ENCODE assay signal across 26 mouse cellular contexts in the genomic region with DNA sequence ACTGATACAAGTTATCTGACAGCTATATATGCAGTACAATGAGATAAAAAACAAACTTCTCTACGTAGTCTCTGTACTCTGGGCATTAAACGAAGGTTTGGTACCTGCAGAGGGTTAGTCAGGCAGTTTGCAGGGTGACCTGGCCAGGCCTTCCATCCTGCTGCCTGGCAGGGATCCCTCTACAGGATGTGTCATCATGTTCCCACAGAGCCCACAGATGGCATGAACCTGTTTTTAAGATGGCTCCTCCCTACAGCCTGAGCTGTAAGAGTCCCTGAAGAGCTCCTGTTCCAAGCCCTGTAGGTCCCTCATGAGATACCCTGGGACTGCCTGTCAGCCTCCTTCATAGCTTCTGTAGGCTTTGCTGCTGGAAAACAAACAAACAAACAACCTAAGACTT. TPM values are rescaled to one million over a fixed set of nuclear protein-coding genes. Genes with fewer than 3 reads are reported as not detected.
DNase-seq lines count a peak whose midpoint lies in the region; ATAC-seq lines count a peak whose summit lies in the region.
"Had no signal": no experiment of that assay in that cellular context is flagged by ENCODE, and none has a peak within 500 bp of the region (broad histone marks: within the 10 kb centered on the region; RNA-seq: fewer than 3 reads in every experiment).

No protein-coding gene starts in this region.

- ATAC-seq in intestine, embryonic 15.5 days, result no peak
- ATAC-seq: forebrain, postnatal 0 days; inflammation-experienced regulatory T-cells, adult 6 months; liver, embryonic 12.5 days; midbrain, embryonic 16.5 days had no signal

- no peaks in the 10 kb centered on the region for H3K36me3 ChIP-seq in intestine, embryonic 15.5 days
- H3K36me3 ChIP-seq: forebrain, embryonic 10.5 days; heart, embryonic 13.5 days; limb, embryonic 12.5 days; liver, embryonic 12.5 days had no signal

- no peaks in the 10 kb centered on the region for H3K9me3 ChIP-seq in intestine, embryonic 15.5 days
- H3K9me3 ChIP-seq: heart, embryonic 13.5 days; liver, embryonic 12.5 days had no signal

- no peaks in the 10 kb centered on the region for H3K27me3 ChIP-seq in intestine, embryonic 15.5 days (replicated peaks)
- H3K27me3 ChIP-seq: heart, embryonic 13.5 days; limb, embryonic 12.5 days; liver, embryonic 12.5 days had no signal

- no peak overlapping the region for H3K4me3 ChIP-seq in intestine, embryonic 15.5 days (replicated peaks)
- H3K4me3 ChIP-seq: forebrain, embryonic 10.5 days; gastrocnemius, adult 2 months; heart, embryonic 13.5 days; limb, embryonic 12.5 days; liver, embryonic 12.5 days had no signal

- no peaks in the 10 kb centered on the region for H3K4me1 ChIP-seq in intestine, embryonic 15.5 days (replicated peaks)
- H3K4me1 ChIP-seq: limb, embryonic 12.5 days; liver, embryonic 12.5 days had no signal

- H3K27ac ChIP-seq in intestine, embryonic 15.5 days, result no peak overlapping the region
- H3K27ac ChIP-seq: forebrain, embryonic 10.5 days; gastrocnemius, adult 2 months; heart, embryonic 13.5 days; limb, embryonic 12.5 days; liver, embryonic 12.5 days; stomach, postnatal 0 days had no signal

- no peak overlapping the region for H3K9ac ChIP-seq in intestine, embryonic 15.5 days
- H3K9ac ChIP-seq: forebrain, postnatal 0 days; heart, embryonic 13.5 days; limb, embryonic 12.5 days; liver, embryonic 12.5 days; lung, embryonic 14.5 days had no signal

- 67% methylated on average over 2 of the region's 2 CpGs for WGBS in intestine, embryonic 15.5 days

- DNase-seq in layer of hippocampus, adult 9-11 months, result peak; percentile 23
- DNase-seq in layer of hippocampus, postnatal 36 days, result no peak
- peak; percentile 91 for DNase-seq in cerebellum, adult 11 months
- peak; percentile 98 for DNase-seq in cerebellum, adult 9-10 months
- DNase-seq in thymus, postnatal 25 days, result no peak
- no peak for DNase-seq in adipocyte (ENCODE audit: low spot score)
- DNase-seq: forebrain, postnatal 0 days; gastrocnemius, adult 2 months; kidney, adult 8-10 months; kidney, postnatal 14 days; lung, embryonic 14.5 days; lung, postnatal 36 days; right cerebral cortex, postnatal 4 days had no signal

- H3K4me2 ChIP-seq in intestine, embryonic 15.5 days (replicated peaks), result no peak overlapping the region
- H3K4me2 ChIP-seq: heart, embryonic 13.5 days; limb, embryonic 12.5 days; liver, embryonic 12.5 days; lung, embryonic 14.5 days had no signal

RNA-seq across cellular contexts. Expression of a gene that starts 29.0 kb away (rescaled TPM):
- total RNA-seq in layer of hippocampus, postnatal 36 days (2021), result 1,000 to 10,000 TPM; 1,936 to 2,126 TPM
- polyA plus RNA-seq in intestine, embryonic 15.5 days (2015; fragmentation: Nextera tagmentation; extraction: Ambion mirVana), result 8.0 and 8.7 TPM in 2 replicates
- total RNA-seq: gastrocnemius, adult 2 months; granulocyte monocyte progenitor cell, adult 5-6 weeks; heart, postnatal 25 days; megakaryocyte-erythroid progenitor cell, adult 5-6 weeks; neutrophil, adult 5-6 weeks had no signal
- polyA plus RNA-seq: inflammation-experienced regulatory T-cells, adult 6 months; thymus, postnatal 0 days had no signal

Comparison
In these comparisons a context has a peak if more than half of its experiments do, and no peak if none do; other contexts are left out.
1. DNase-seq: peak in layer of hippocampus, adult 9-11 months (single experiment), cerebellum, adult 11 months (single experiment) and cerebellum, adult 9-10 months (single experiment); none in layer of hippocampus, postnatal 36 days (0 of 2), thymus, postnatal 25 days (single experiment) and adipocyte (single experiment).